Mouse (Mus musculus): ENCODE results near the gene Abca7. TPM values are rescaled to one million over a fixed set of nuclear protein-coding genes. Genes with fewer than 3 reads are reported as not detected.
A peak's percentile ranks its signal among the peaks of the same experiment; 100 is the strongest.

Gene Abca7
- polyA plus RNA-seq, 1 experiment from 2014 or later: 2.6 TPM

GRCm38 (mm10) chr10:80055891-80056290 lies 59.6 kb downstream of the Abca7 start:
- DNase-seq (ENCODE audit: low spot score) (no peak), ATAC-seq (ENCODE audit: low FRiP score, low TSS enrichment) (no peak)
- Histone ChIP-seq H3K4me3 (ENCODE audit: low read depth, low read length) (no peak overlapping the region), H3K27ac (replicated peaks) (no peak overlapping the region), H3K4me1 (replicated peaks; ENCODE audit: control insufficient read depth, insufficient read depth) (no peaks in the 10 kb centered on the region; the same call in 1 of the 2 replicates), H3K4me2 (replicated peaks; ENCODE audit: low read depth) (no peak overlapping the region), H3K36me3 (ENCODE audit: control insufficient read depth, insufficient read depth, low read length) (peaks cover 34% of the 10 kb centered on the region), H3K9me3 (ENCODE audit: control insufficient read depth, low read length) (no peaks in the 10 kb centered on the region), H3K27me3 (ENCODE audit: control insufficient read depth, insufficient read depth, low read length) (no peaks in the 10 kb centered on the region), H3K9ac (ENCODE audit: low read length) (no peak overlapping the region)
- 61% methylated on average over 9 of the region's 10 CpGs for WGBS
- TF ChIP-seq CTCF (IDR thresholded peaks at IDR 0.05; ENCODE audit: low read depth): no peak
- no peak for TF ChIP-seq EP300 (optimal IDR thresholded peaks at IDR 0.05)

GRCm38 (mm10) chr10:80056506-80056905 lies 60.2 kb downstream of the Abca7 start:
- H3K36me3 ChIP-seq (ENCODE audit: control insufficient read depth, insufficient read depth, low read length): peaks cover 38% of the 10 kb centered on the region
- 79% methylated on average over 4 of the region's 4 CpGs for WGBS

DNA sequence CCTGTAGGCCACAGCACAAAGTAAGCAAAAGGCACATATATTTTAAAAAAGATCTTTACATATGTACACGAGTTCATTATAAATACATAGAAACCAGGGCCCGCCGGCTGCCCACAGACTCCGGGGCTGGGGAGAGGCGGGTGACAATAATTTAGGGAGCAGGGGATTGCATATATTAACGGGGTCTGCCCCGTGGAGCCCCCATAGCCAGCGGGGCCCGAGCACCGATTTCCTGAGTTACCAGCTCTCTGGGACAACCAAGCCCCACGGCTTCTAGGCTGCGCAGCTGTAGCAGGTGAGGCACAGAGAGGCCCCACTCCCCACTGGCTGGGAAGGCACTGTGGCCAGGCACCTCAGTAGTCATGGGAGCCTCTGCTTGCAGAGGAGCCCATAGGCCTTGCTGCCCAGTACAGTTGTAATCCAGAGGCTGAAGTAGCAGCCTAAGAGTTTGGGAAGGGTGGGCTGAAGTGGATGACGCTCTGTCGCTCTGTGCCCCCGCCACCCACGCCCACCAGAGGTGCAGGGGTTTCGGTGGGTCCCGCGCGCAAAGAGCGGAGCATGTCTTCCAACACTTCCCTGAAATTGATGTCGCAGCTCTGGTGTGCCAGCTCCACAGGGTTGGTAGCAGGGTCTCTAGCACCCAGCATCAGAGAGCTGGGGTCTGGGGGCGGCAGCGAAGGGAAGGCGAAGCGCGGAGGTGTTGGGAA lies 60.8 kb downstream of the Abca7 start:
- no peaks in the 10 kb centered on the region for H3K27me3 ChIP-seq (ENCODE audit: control insufficient read depth, insufficient read depth, low read length)
- DNase-seq (ENCODE audit: low spot score) (no peak), ATAC-seq (ENCODE audit: low FRiP score, low TSS enrichment) (no peak)
- H3K4me2 ChIP-seq (replicated peaks; ENCODE audit: low read depth): no peak overlapping the region
- H3K9ac ChIP-seq (ENCODE audit: low read length): no peak overlapping the region
- H3K4me3 ChIP-seq (ENCODE audit: low read depth, low read length): no peak overlapping the region
- H3K36me3 ChIP-seq (ENCODE audit: control insufficient read depth, insufficient read depth, low read length): peaks cover 38% of the 10 kb centered on the region
- H3K9me3 ChIP-seq (ENCODE audit: control insufficient read depth, low read length): no peaks in the 10 kb centered on the region
- H3K4me1 ChIP-seq (replicated peaks; ENCODE audit: control insufficient read depth, insufficient read depth): no peaks in the 10 kb centered on the region
- WGBS: 90% methylated on average over 27 of the region's 27 CpGs
- no peak for TF ChIP-seq CTCF (IDR thresholded peaks at IDR 0.05; ENCODE audit: low read depth)
- no peak for TF ChIP-seq EP300 (optimal IDR thresholded peaks at IDR 0.05)
- no peak overlapping the region for H3K27ac ChIP-seq (replicated peaks)

More at GRCm38 (mm10) chr10:80056506-80056905, 60.2 kb downstream of the Abca7 start:
- no peaks in the 10 kb centered on the region; the same call in 1 of the 2 replicates for H3K4me1 ChIP-seq (replicated peaks; ENCODE audit: control insufficient read depth, insufficient read depth)
- H3K4me2 ChIP-seq (replicated peaks; ENCODE audit: low read depth): no peak overlapping the region
- ATAC-seq (ENCODE audit: low FRiP score, low TSS enrichment): no peak
- no peak overlapping the region for H3K4me3 ChIP-seq (ENCODE audit: low read depth, low read length)
- no peaks in the 10 kb centered on the region for H3K27me3 ChIP-seq (ENCODE audit: control insufficient read depth, insufficient read depth, low read length)
- H3K9ac ChIP-seq (ENCODE audit: low read length): no peak overlapping the region
- no peak overlapping the region for H3K27ac ChIP-seq (replicated peaks)
- no peak for TF ChIP-seq EP300 (optimal IDR thresholded peaks at IDR 0.05)
- TF ChIP-seq CTCF (IDR thresholded peaks at IDR 0.05; ENCODE audit: low read depth): no peak
- H3K9me3 ChIP-seq (ENCODE audit: control insufficient read depth, low read length): no peaks in the 10 kb centered on the region
- no peak for DNase-seq (ENCODE audit: low spot score)

DNA sequence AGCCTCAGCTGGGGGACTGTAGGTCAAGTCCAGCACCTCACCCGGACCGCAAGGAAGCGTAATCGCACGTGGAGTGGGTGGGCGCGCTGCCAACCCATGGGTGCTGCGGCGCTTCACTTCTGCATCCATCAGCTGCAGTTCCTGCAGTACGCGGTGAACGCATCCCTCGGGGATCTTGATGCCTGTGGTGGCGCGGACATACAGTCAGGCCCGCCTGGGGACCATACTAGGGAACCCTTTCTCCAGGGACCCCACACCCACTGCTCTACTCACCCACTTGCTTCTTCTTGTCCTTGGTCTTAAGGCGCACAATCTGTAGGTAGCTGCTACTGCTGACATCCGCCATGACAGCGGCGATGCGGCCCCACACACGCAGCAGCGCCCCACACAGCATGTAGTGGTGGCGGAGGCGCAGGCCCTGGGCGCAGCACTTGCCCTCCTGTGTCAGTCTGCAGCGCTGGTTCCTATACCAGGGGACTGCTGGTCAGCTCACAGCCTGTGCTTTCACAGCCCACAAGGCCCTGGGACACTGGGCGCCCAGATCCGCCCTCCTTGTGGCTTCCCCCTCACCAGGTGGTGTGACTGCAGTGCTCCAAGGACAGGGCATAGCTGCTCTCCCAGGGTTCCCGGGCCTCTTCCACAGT lies 61.5 kb downstream of the Abca7 start:
- Histone ChIP-seq H3K4me3 (ENCODE audit: low read depth, low read length) (no peak overlapping the region), H3K27me3 (ENCODE audit: control insufficient read depth, insufficient read depth, low read length) (no peaks in the 10 kb centered on the region), H3K4me2 (replicated peaks; ENCODE audit: low read depth) (no peak overlapping the region), H3K27ac (replicated peaks) (no peak overlapping the region), H3K9ac (ENCODE audit: low read length) (0 out of 2 replicates have a peak overlapping the region, but pooled peaks have one; percentile 27), H3K9me3 (ENCODE audit: control insufficient read depth, low read length) (no peaks in the 10 kb centered on the region), H3K4me1 (replicated peaks; ENCODE audit: control insufficient read depth, insufficient read depth) (no peaks in the 10 kb centered on the region), H3K36me3 (ENCODE audit: control insufficient read depth, insufficient read depth, low read length) (peaks cover 43% of the 10 kb centered on the region)
- whole genome bisulfite sequencing: 79% methylated on average over 30 of the region's 30 CpGs
- no peak for ATAC-seq (ENCODE audit: low FRiP score, low TSS enrichment)
- DNase-seq (ENCODE audit: low spot score): no peak
- no peak for TF ChIP-seq EP300 (optimal IDR thresholded peaks at IDR 0.05)
- no peak for TF ChIP-seq CTCF (IDR thresholded peaks at IDR 0.05; ENCODE audit: low read depth)

DNA sequence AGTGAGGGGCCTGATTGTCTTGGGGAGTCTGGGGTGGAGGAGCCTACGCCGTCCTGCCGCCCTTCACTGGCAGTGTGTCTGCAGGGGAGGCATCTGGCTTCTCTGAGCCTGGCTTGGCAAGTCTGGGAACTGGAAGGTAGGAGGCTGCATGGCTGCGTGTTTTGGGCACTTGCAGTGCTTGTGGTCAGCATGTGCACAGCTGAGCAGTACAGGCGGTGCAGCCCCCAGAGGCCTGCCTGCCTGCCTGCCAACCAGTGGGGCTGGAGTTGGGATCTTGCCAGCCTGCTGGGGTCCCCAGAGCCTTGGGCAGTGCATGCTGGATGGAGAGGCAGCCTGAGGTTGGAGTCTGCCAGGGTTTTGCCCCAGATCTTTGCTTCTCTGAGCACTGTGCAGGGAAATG lies 66.8 kb downstream of the Abca7 start:
- 89% methylated on average over 5 of the region's 5 CpGs for WGBS
- Histone ChIP-seq H3K9me3 (ENCODE audit: control insufficient read depth, low read length) (no peaks in the 10 kb centered on the region), H3K4me1 (replicated peaks; ENCODE audit: control insufficient read depth, insufficient read depth) (no peaks in the 10 kb centered on the region), H3K4me2 (replicated peaks; ENCODE audit: low read depth) (no peak overlapping the region), H3K36me3 (ENCODE audit: control insufficient read depth, insufficient read depth, low read length) (peaks cover 41% of the 10 kb centered on the region), H3K4me3 (ENCODE audit: low read depth, low read length) (no peak overlapping the region), H3K9ac (ENCODE audit: low read length) (peak overlapping the region; percentile 27; the same call in 1 of the 2 replicates), H3K27ac (replicated peaks) (no peak overlapping the region), H3K27me3 (ENCODE audit: control insufficient read depth, insufficient read depth, low read length) (no peaks in the 10 kb centered on the region)
- DNase-seq (ENCODE audit: low spot score) (no peak), ATAC-seq (ENCODE audit: low FRiP score, low TSS enrichment) (no peak)
- no peak for TF ChIP-seq CTCF (IDR thresholded peaks at IDR 0.05; ENCODE audit: low read depth)
- no peak for TF ChIP-seq EP300 (optimal IDR thresholded peaks at IDR 0.05)
